Mouse (Mus musculus): ENCODE measurements around the gene Mitd1. TPM values are rescaled to one million over a fixed set of nuclear protein-coding genes. Genes with fewer than 3 reads are reported as not detected.

Mitd1 gene
- 6.9 and 7.8 TPM in 2 replicates for polyA plus RNA-seq (2012; rRNA removed)

GRCm38 (mm10) chr1:37890025-37890652, at the start of gene Mitd1, which contains the start of gene Mrpl30:
Gene Mitd1, minus strand, starts transcription at chr1:37890411.
Gene Mrpl30, plus strand, starts transcription at chr1:37890477.
- peak; percentile 54 for DNase-seq (ENCODE audit: low read depth)

- DNase-seq (ENCODE audit: low read depth): no peak
Measured at GRCm38 (mm10) chr1:37931806-37932205, 41.6 kb upstream of the Mitd1 start.

GRCm38 (mm10) chr1:37925971-37926370, 35.8 kb upstream of the Mitd1 start:
- DNase-seq (ENCODE audit: low read depth): no peak

- DNase-seq (ENCODE audit: low read depth): no peak
Measured at GRCm38 (mm10) chr1:37922536-37922935, 32.3 kb upstream of the Mitd1 start.

- no peak for DNase-seq (ENCODE audit: low read depth)
Measured at GRCm38 (mm10) chr1:37918096-37918495, 27.9 kb upstream of the Mitd1 start.

GRCm38 (mm10) chr1:37917666-37918065, 27.5 kb upstream of the Mitd1 start:
- DNase-seq (ENCODE audit: low read depth): peak; percentile 8

GRCm38 (mm10) chr1:37916393-37916792, 26.2 kb upstream of the Mitd1 start, which contains the start of gene Lyg2:
Gene Lyg2, minus strand, starts transcription at chr1:37916493.
- no peak for DNase-seq (ENCODE audit: low read depth)

- no peak for DNase-seq (ENCODE audit: low read depth)
Measured at GRCm38 (mm10) chr1:37912751-37913150, 22.5 kb upstream of the Mitd1 start.

GRCm38 (mm10) chr1:37903178-37903577, 13.0 kb upstream of the Mitd1 start:
- no peak for DNase-seq (ENCODE audit: low read depth)

GRCm38 (mm10) chr1:37900288-37900687, 10.1 kb upstream of the Mitd1 start:
- no peak for DNase-seq (ENCODE audit: low read depth)

- no peak for DNase-seq (ENCODE audit: low read depth)
Measured at GRCm38 (mm10) chr1:37899816-37900215, 9.6 kb upstream of the Mitd1 start.

GRCm38 (mm10) chr1:37894606-37895005, 4.4 kb upstream of the Mitd1 start:
- no peak for DNase-seq (ENCODE audit: low read depth)

GRCm38 (mm10) chr1:37891400-37891799, 1.2 kb upstream of the Mitd1 start:
- no peak for DNase-seq (ENCODE audit: low read depth)

GRCm38 (mm10) chr1:37889206-37889605, 1.0 kb downstream of the Mitd1 start:
- no peak for DNase-seq (ENCODE audit: low read depth)

- no peak for DNase-seq (ENCODE audit: low read depth)
Measured at GRCm38 (mm10) chr1:37884451-37884850, 5.8 kb downstream of the Mitd1 start.

- no peak for DNase-seq (ENCODE audit: low read depth)
Measured at GRCm38 (mm10) chr1:37883411-37883810, 6.8 kb downstream of the Mitd1 start.

GRCm38 (mm10) chr1:37877736-37878460, 12.3 kb downstream of the Mitd1 start:
- no peak for DNase-seq (ENCODE audit: low read depth)

- no peak for DNase-seq (ENCODE audit: low read depth)
Measured at GRCm38 (mm10) chr1:37873157-37873556, 17.1 kb downstream of the Mitd1 start.

- no peak for DNase-seq (ENCODE audit: low read depth)
Measured at GRCm38 (mm10) chr1:37872131-37873067, 17.8 kb downstream of the Mitd1 start.

- DNase-seq (ENCODE audit: low read depth): no peak
Measured at GRCm38 (mm10) chr1:37871704-37872103, 18.5 kb downstream of the Mitd1 start, which contains the start of gene Lipt1. Gene Lipt1, plus strand, starts transcription at chr1:37871738.

GRCm38 (mm10) chr1:37869362-37869761, 20.8 kb downstream of the Mitd1 start:
- DNase-seq (ENCODE audit: low read depth): no peak

- DNase-seq (ENCODE audit: low read depth): no peak
Measured at GRCm38 (mm10) chr1:37868640-37869039, 21.6 kb downstream of the Mitd1 start.
